Mouse (Mus musculus): ENCODE results near the gene Aldh2.

Aldh2 gene

DNA sequence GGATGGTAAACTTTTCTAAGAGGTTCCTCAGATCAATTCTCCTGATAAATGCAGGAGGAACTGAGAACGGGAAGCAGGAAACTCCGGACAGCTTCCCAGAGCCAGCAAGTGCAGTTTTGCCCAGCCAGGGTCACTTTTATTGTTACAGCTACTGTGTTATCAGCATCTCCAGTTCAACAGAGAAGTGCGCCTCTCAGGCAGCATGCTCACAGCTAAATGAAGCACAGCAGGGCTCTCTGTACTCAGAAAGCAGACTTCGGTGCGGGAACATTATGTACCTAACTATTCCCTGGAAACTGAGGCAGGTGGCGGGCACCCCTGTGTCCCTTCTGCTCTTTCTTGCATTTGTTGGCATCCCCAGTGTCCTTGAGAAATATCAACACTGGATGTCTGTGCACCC, 2.6 kb upstream of the Aldh2 start:
- in situ Hi-C loops (cut with MboI, MseI) = no loop called here

DNA sequence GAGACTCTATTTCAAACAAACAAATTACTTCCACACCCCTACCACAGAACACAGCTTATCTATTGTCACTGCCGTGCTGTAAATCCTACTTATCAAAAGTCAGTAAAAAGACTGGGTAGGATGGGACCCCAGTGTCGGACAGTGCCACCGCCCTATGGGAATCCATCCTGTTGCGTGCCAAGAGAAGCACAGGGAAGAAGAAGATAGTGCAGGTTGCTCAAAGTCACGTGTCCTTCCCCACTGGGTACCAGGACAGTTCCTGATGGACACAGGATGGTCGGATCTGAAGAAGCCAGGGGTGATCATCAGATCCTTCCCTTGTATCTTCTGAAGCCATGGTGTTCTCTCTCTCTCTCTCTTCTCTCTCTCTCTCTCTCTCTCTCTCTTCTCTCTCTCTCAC, 2.1 kb upstream of the Aldh2 start:
- in situ Hi-C loops (cut with MboI, MseI) = no loop called here

DNA sequence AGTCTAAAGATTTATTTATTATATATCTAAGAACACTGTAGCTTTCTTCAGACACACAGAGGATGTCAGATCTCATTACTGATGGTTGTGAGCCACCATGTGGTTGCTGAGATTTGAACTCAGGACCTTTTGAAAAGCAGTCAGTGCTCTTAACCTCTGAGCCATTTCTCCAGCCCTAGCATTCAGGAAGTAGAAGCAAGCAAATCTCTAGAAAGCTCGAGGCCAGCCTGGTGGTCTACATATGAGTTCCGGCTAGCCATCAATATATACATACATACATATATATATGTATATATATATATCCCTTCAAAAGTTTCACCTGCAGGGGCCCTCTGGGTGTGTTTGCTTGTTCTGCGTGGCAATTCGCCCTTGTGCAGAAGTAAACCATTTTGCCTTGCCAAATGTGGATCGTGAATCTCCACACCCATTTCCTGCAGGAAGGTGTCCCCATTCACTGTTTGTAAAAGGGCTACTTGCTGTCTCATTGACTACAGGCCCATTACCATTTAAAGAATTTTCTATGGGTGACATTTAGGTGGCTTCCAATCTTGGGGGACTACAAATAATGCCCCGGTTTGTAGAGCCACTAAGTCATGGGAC, 1.2 kb upstream of the Aldh2 start:
- in situ Hi-C loops (cut with MboI, MseI) = no loop called here

DNA sequence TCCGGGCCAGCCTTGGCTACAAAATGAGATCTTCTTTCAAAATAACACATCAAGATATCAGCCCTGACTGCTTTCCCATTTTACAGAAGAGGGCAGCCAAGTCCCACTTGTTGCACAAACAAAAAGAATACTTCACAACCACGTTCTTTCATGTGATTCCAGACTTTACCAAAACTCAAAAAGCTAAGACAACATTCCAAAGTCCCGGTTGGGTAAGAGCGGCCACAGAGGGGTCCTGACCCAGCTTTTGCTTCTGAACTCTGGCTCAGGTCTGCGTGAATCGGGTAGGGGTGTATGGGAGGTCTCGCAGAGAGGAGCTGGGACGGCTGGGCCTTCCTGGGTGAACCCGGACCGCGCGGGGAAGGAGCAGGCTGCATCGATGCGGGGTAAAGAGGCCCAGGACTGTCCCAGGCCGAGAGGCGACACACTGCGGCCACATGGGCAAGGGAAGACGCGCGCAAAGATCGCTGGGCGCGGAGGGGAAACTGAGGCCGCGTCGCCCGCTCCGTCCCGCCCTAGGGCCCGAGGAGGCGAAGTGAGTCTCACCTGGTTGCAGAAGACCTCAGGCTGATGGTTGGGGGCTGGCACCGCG, 712 bp downstream of the Aldh2 start:
- in situ Hi-C loops (cut with MboI, MseI) = no loop called here

DNA sequence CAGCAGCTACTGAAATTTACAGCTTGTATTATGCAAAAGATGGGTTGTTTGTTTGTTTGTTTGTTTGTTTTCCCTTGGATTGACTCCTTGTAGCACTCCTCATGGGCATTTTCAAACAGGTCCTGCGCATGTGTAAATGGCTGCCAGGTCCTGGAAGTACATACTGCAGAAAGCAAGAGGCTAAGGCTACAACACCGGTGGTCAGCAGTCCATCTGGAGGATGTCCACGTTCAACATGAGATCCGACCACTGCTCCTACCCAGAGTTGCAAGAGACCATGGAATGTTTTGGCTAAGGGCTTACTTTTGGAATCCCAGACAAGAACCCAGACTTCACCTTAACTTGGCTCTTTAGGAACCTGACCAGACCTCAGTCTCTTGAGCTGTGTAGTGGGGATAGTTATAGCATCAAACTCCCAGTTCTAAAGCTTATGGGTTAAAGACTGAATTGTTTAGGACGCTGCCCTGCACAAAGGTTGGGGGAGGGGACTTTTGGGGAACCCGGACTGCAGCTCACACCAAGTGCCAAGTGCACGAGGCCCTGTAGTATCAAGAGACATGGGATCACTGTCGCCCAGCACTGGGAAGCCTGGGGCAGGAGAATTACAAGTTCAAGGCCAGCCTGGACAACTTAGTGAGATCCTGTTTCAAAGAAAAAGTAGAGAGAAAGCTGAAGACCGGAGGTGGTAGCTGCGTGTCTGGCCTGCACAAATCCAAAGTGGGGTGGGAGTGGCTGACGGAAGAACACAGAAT, 1.4 kb downstream of the Aldh2 start:
- in situ Hi-C loops (cut with MboI, MseI) = no loop called here

DNA sequence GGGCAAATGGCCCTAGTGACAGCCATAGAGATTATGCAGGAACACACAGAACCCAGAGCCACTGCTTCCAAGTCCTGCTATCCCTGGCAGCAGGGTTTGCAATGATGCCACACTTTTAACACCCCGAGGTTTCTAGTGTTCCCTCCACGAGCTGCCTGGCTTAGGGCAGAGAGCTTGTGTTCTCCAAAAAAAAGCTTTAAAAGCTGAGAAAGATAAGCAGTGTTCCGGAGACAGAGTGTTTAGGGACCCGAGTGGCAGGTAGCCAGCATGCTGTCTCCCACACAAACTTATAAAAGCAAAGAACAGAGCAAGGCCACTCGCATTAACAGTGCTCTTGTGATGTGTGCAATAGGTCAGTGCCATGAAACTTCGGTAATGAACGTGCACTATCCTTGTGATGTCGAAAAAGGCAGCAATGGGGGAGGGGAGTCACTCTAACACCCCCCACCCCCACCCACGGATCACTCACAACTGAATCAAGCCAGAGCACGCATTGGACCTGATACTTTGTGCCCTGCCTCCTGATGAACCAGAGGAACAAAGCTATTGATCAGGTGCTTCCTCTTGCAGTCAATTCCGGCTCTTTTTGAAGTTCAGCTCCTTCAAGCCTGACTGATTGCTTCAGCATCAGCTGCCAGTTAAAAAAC, 2.1 kb downstream of the Aldh2 start:
- in situ Hi-C loops (cut with MboI, MseI) = no loop called here

DNA sequence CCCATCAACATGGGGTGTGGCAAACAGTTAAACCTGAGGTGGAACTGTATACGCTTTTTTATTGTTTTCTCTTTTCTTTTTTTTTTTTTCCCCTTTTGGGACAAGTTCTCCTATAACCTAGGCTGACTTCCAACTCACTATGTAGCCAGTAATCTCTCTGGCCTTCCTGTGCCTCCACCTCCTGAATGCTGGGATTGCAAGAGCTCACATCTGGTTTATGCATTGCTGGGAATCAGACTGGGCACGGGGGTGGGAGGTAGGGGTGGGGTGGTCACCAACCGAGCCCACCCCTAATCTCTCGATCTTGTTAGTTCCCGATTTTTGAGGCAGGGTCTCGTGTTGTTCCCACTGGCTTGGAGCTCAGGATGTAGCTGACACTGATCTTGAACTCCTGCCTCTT, 3.7 kb downstream of the Aldh2 start:
- in situ Hi-C loops (cut with MboI, MseI) = no loop called here

GRCm38 (mm10) chr5:121586400-121587039, 7.1 kb downstream of the Aldh2 start:
- in situ Hi-C loops (cut with MboI, MseI) = no loop called here

GRCm38 (mm10) chr5:121585699-121586098, 7.9 kb downstream of the Aldh2 start:
- in situ Hi-C loops (cut with MboI, MseI) = no loop called here

GRCm38 (mm10) chr5:121585005-121585404, 8.6 kb downstream of the Aldh2 start:
- in situ Hi-C loops (cut with MboI, MseI) = no loop called here

GRCm38 (mm10) chr5:121583765-121584501, 9.7 kb downstream of the Aldh2 start:
- in situ Hi-C loops (cut with MboI, MseI) = no loop called here

DNA sequence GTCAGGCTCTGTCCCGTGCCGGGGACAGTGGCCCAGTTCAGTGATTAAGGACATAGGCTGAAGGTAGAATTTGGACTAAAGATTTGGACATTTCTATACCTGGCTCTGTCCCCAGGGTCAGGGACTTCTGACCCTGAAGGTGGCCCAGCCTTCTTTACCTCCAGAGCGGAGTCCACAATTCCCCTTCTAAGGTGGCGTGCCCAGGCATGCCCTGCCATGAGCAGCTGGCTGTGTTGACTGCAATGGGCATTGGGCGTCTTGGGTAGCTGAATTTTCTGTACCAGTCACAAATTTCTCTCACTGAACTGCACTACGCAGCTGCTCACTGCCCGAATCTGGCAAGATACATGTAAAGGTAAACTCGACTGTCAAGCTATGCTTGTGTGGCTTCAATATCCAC, 11.7 kb downstream of the Aldh2 start:
- in situ Hi-C loops (cut with MboI, MseI) = no loop called here

GRCm38 (mm10) chr5:121576927-121577488, 16.6 kb downstream of the Aldh2 start:
- in situ Hi-C loops (cut with MboI, MseI) = no loop called here

- in situ Hi-C loops (cut with MboI, MseI) = no loop called here
These were observed 17.8 kb downstream of the Aldh2 start for GRCm38 (mm10) chr5:121575867-121576266.

GRCm38 (mm10) chr5:121574145-121574544, 19.5 kb downstream of the Aldh2 start:
- in situ Hi-C loops (cut with MboI, MseI) = no loop called here

- in situ Hi-C loops (cut with MboI, MseI) = no loop called here
These were observed 22.8 kb downstream of the Aldh2 start for GRCm38 (mm10) chr5:121570787-121571186.

DNA sequence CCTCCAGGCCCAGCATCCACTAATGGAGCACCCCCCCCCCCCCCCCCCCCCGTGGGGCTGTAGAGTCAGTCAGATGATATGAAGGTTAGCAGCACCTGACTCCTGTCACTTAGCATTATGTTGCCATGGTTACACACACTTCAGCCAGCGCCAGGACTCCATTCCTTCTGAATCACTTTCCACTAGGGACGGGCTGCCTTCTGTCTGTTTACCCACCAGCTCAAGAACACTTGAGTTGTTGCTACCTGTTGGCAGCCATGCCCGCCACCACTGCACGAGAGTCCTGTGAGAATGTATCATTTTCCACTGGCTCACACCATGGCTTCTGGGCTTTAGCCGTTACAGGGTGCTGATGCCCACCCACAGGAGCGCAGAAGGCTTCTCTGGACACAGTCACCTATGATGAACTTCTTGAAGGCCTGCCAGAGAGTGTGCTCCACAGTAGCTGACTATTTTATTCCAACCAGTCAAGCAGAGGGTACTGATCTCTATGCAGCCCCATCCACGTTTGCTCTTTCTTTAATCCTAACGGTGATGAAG, 23.7 kb downstream of the Aldh2 start:
- in situ Hi-C loops (cut with MboI, MseI) = loop anchor here (5.0 kb wide), 1 partner anchor 37 kb away; no protein-coding TSS in a partner anchor

DNA sequence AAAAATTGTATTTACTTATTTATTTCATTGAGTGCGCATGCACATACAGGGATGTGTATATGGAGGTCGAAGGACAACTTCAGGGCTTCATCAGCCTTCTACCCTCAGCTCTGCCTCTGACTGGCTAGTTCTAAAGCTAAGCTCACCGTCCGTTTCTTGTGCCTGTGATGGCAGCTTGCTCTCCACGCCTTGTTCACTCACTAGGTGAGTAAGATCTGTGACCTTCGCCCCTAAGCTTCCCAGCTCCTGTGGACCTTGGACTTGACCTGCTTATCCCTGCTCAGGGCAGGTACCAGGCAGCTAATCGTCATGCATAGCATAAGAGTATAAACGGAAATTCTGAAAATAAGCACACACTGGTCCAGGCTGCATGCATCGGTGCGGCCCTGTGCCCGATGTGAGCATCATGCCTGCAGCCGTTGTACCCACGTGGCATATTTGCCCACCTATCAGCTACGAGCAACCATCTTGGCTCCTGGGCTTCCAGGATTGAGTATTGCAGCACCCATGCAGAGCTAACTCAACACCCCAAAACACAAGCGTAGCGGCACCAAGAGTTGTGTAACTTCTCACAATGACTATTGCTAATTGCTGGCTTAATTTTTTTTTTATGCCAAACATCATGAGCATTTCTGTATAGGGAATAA, 27.5 kb downstream of the Aldh2 start:
- in situ Hi-C loops (cut with MboI, MseI) = loop anchor here (5.0 kb wide), 1 partner anchor 41 kb away; no protein-coding TSS in a partner anchor

DNA sequence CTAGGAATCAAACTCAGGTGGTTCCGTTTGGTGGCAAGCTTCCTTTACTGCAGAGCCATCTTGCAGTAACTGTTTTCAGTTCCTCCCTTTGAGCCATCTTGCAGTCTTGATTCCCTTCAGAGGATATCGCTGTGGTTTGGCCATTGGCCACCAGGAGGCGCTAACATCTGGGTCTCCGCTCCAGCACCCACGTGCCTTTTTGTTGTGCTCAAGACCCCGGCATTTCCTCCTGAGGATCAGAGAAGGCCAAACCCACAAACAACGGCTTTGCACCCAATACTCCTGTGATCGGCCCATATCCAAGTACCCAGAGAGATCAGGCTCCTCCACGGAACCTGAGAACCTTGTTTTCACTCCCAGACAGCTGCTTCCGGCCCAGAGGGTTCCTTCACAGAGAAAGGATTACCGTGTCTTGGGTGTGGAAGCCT, 29.1 kb downstream of the Aldh2 start:
- in situ Hi-C loops (cut with MboI, MseI) = no loop called here

DNA sequence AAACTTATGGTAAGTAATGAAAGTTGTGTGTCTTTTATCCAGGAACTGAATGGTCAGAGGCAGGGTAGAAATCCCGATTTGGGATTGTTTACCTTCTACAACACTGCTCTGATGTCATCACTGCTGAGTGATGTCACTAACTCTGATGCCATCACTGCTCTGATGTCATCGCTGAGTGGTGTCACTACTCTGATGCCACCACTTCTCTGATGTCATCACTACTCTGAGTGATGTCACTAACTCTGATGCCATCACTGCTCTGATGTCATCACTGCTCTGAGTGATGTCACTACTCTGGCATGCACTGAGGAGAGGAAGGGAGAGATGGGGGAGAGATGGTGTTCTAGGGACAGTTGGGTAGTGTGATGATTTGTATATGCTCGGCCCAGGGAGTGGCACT, 31.2 kb downstream of the Aldh2 start:
- in situ Hi-C loops (cut with MboI, MseI) = no loop called here

Data from T-helper 1 cell (primary cell).